Mouse (Mus musculus) liver, embryonic 12.5 days (tissue): ENCODE results near the gene Rab11b. TPM values are rescaled to one million over a fixed set of nuclear protein-coding genes. Genes with fewer than 3 reads are reported as not detected.

ENCODE experiments used
- ATAC-seq: fragments of 200-750 bp; cut with Nextera tagmentation; 2 replicates; pipeline ENCODE4 v1.8.0; 2017; ENCODE audit warnings: moderate number of reproducible peaks, mild to moderate bottlenecking, moderate library complexity
- H3K27ac ChIP-seq: fragments of 300-500 bp; sonication (generic); 2 replicates; pipeline ENCODE4 v1.5.1; 2016; ENCODE audit warnings: mild to moderate bottlenecking
- H3K27me3 ChIP-seq: fragments of 300-500 bp; sonication (generic); replicated peaks from 2 replicates; pipeline ENCODE4 v1.6.1; 2016; ENCODE audit warnings: mild to moderate bottlenecking, moderate library complexity
- H3K36me3 ChIP-seq: fragments of 300-500 bp; sonication (generic); 2 replicates; pipeline ENCODE4 v1.6.1; 2016; ENCODE audit warnings: mild to moderate bottlenecking, moderate library complexity
- H3K4me1 ChIP-seq: fragments of 300-500 bp; sonication (generic); 2 replicates; pipeline ENCODE4 v1.6.1; 2016
- H3K4me2 ChIP-seq: fragments of 300-500 bp; sonication (generic); 2 replicates; pipeline ENCODE4 v1.6.1; 2016; ENCODE audit warnings: mild to moderate bottlenecking, moderate library complexity
- H3K4me3 ChIP-seq: fragments of 300-500 bp; sonication (generic); 2 replicates; pipeline ENCODE4 v1.5.1; 2016; ENCODE audit warnings: mild to moderate bottlenecking, moderate library complexity
- H3K9ac ChIP-seq: fragments of 300-500 bp; sonication (generic); 2 replicates; pipeline ENCODE4 v1.6.1; 2016; ENCODE audit warnings: mild to moderate bottlenecking, moderate library complexity
- H3K9me3 ChIP-seq: fragments of 300-500 bp; sonication (generic); replicated peaks from 2 replicates; pipeline ENCODE4 v1.6.1; 2016; ENCODE audit warnings: mild to moderate bottlenecking, moderate library complexity
- WGBS: fragments of 180-500 bp; shearing (Covaris S2); methylation state at CpG from one replicate; pipeline ENCODE4 v1.1.7; 2016; ENCODE audit not compliant: insufficient replicate concordance; 5-methylcytosine and 5-hydroxymethylcytosine counted together
- polyA plus RNA-seq: library from polyadenylated mRNA; unstranded; fragments of >200 nt; fragmentation: Nextera tagmentation; extraction: Ambion mirVana; gene quantifications from 2 replicates; pipeline ENCODE4 v1.2.1, GENCODE M21; 2016

Rab11b gene
- polyA plus RNA-seq, 1 experiment from 2014 or later = 169 TPM

GRCm38 (mm10) chr17:33782067-33782466 is 21.7 kb upstream of the Rab11b start:
- Histone ChIP-seq H3K4me3 (peak overlapping the region; percentile 63), H3K27ac (peak overlapping the region; percentile 29; the same call in 1 of the 2 replicates), H3K9ac (peak overlapping the region; percentile 69), H3K4me1 (peaks cover 42% of the 10 kb centered on the region), H3K36me3 (peaks cover 19% of the 10 kb centered on the region), H3K4me2 (peak overlapping the region; percentile 83), H3K27me3 (0 out of 2 replicates have a peak, but pooled peaks cover 16% of the 10 kb centered on the region), H3K9me3 (no peaks in the 10 kb centered on the region)
- no peak for ATAC-seq
- 31% methylated on average over 4 of the region's 4 CpGs for WGBS

DNA sequence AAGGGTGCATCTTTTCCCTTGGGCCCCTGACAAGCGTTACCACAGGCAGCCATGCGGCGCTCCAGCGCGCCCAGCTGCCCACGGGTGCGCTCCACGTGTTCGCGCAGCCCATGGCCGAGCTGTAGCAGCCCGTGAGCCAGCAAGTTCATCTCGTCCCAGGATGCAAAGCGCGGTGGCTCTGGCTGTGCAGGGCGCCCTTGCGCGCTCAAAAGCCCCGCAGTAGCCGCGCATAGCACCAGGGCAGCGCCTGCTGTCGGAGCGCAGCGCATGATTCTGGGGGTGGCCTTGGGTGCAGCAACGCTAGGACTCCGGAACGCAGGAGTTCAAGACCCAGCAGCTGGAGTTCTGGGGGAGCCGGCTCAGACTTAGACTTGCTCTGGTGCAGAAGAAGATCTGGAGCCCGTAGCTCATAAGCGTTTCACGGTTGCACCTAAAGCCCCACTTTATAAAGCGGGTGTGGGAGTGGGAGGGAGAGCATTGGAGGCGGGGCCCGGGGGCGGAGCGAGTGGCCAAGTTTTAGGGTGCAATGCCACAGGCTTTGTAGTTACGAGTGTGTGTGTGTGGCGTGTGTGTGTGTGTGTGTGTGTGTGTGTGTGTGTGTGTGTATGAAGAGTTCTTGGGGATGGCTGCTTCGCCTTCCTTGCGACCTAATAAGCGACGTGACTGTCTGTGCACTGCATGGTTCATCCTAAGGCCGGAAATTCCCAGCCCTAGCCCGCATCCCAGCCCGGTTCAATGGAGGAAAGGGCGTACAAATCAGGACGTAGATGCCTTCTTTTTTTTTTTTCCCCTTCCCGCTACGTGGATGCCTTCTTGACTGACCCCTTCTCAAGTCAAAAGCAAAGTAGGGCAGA is 21.0 kb upstream of the Rab11b start, which contains the start of gene Angptl4:
Gene Angptl4, minus strand, starts transcription at position 707 of the 854 bp plus-strand sequence.
- Histone ChIP-seq H3K4me2 (peak within 1 kb of the TSS; percentile 83), H3K27ac (peak within 1 kb of the TSS; percentile 79), H3K9ac (peak within 1 kb of the TSS; percentile 69), H3K36me3 (peaks cover 26% of the 10 kb centered on the region), H3K27me3 (0 out of 2 replicates have a peak, but pooled peaks cover 14% of the 10 kb centered on the region), H3K4me1 (peaks cover 42% of the 10 kb centered on the region), H3K9me3 (no peaks in the 10 kb centered on the region), H3K4me3 (peak within 1 kb of the TSS; percentile 63)
- under 1% methylated on average over 50 of the region's 50 CpGs for WGBS
- ATAC-seq = peak; percentile 86

- 0 out of 2 replicates have a peak, but pooled peaks cover 7% of the 10 kb centered on the region for H3K27me3 ChIP-seq
- H3K4me2 ChIP-seq = peak overlapping the region; percentile 83
- H3K9me3 ChIP-seq = no peaks in the 10 kb centered on the region
- H3K27ac ChIP-seq = peak overlapping the region; percentile 79; the same call in 1 of the 2 replicates
- H3K9ac ChIP-seq = peak overlapping the region; percentile 69
- H3K36me3 ChIP-seq = peaks cover 36% of the 10 kb centered on the region
- ATAC-seq = no peak
- WGBS = 19% methylated on average over 5 of the region's 5 CpGs
- H3K4me3 ChIP-seq = peak overlapping the region; percentile 63
- H3K4me1 ChIP-seq = peaks cover 42% of the 10 kb centered on the region
Observed at GRCm38 (mm10) chr17:33780431-33780830, 20.1 kb upstream of the Rab11b start.

DNA sequence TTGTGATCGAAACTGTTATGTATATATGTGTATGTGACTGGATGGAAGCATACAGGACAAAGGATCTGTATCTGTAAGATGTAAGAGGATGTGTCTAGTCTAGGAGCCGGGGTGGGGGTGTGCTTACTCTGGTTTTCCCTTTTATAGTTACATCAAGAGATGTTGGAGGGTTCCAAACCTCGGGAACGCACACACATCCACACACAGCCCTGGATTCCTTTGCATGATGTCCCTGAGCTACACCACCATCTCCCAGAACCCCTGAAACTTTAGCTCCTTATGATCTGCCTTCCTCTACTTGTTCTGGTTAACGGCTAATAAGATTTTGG is 19.6 kb upstream of the Rab11b start:
- peak overlapping the region; percentile 69; the same call in 1 of the 2 replicates for H3K9ac ChIP-seq
- no peaks in the 10 kb centered on the region for H3K9me3 ChIP-seq
- 0 out of 2 replicates have a peak overlapping the region, but pooled peaks have one; percentile 79 for H3K27ac ChIP-seq
- H3K4me2 ChIP-seq = peak overlapping the region; percentile 83
- H3K4me1 ChIP-seq = peaks cover 42% of the 10 kb centered on the region
- ATAC-seq = no peak
- WGBS = 62% methylated on average over 5 of the region's 5 CpGs
- 0 out of 2 replicates have a peak, but pooled peaks cover 7% of the 10 kb centered on the region for H3K27me3 ChIP-seq
- peak overlapping the region; percentile 63 for H3K4me3 ChIP-seq
- H3K36me3 ChIP-seq = peaks cover 41% of the 10 kb centered on the region

GRCm38 (mm10) chr17:33779271-33779966 is 19.1 kb upstream of the Rab11b start:
- WGBS = 40% methylated on average over 9 of the region's 9 CpGs
- H3K4me1 ChIP-seq = peaks cover 42% of the 10 kb centered on the region
- peak overlapping the region; percentile 83 for H3K4me2 ChIP-seq
- peak overlapping the region; percentile 46 for H3K27ac ChIP-seq
- no peaks in the 10 kb centered on the region for H3K9me3 ChIP-seq
- peaks cover 46% of the 10 kb centered on the region for H3K36me3 ChIP-seq
- peak overlapping the region; percentile 18; the same call in 1 of the 2 replicates for H3K9ac ChIP-seq
- ATAC-seq = peak; percentile 8; the same call in 1 of the 2 replicates
- H3K4me3 ChIP-seq = peak overlapping the region; percentile 63
- H3K27me3 ChIP-seq = 0 out of 2 replicates have a peak, but pooled peaks cover 4% of the 10 kb centered on the region

DNA sequence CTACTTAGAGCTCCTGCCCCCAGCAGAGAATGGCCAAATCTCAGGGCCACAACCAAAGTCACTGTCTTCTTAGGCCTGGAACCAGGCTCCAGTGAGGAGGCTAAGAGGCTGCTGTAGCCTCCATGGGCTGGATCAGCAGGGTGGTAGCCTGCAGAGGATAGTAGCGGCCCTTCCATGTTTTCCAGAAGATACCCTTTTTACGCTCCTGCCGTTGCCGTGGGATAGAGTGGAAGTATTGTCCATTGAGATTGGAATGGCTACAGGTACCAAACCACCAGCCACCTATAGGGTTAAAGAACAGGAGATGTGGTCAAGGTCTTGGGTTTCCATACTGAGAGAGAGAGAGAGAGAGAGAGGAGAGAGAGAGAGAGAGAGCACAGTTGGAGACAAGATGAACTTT is 15.0 kb upstream of the Rab11b start:
- WGBS = 88% methylated on average over 4 of the region's 4 CpGs
- no peak overlapping the region for H3K9ac ChIP-seq
- H3K4me3 ChIP-seq = no peak overlapping the region
- no peaks in the 10 kb centered on the region for H3K9me3 ChIP-seq
- peaks cover 49% of the 10 kb centered on the region for H3K36me3 ChIP-seq
- peaks cover 21% of the 10 kb centered on the region for H3K4me1 ChIP-seq
- no peak overlapping the region for H3K27ac ChIP-seq
- no peak overlapping the region for H3K4me2 ChIP-seq
- ATAC-seq = no peak
- H3K27me3 ChIP-seq = peaks cover 6% of the 10 kb centered on the region; the same call in 1 of the 2 replicates

GRCm38 (mm10) chr17:33774573-33775155 is 14.3 kb upstream of the Rab11b start:
- Histone ChIP-seq H3K4me2 (no peak overlapping the region), H3K27ac (no peak overlapping the region), H3K27me3 (peaks cover 6% of the 10 kb centered on the region; the same call in 1 of the 2 replicates), H3K4me3 (no peak overlapping the region), H3K36me3 (peaks cover 49% of the 10 kb centered on the region), H3K9ac (no peak overlapping the region), H3K9me3 (no peaks in the 10 kb centered on the region), H3K4me1 (peaks cover 15% of the 10 kb centered on the region)
- ATAC-seq = no peak
- WGBS = 80% methylated on average over 8 of the region's 8 CpGs

- no peak overlapping the region for H3K9ac ChIP-seq
- H3K27me3 ChIP-seq = peaks cover 6% of the 10 kb centered on the region; the same call in 1 of the 2 replicates
- ATAC-seq = no peak
- H3K4me3 ChIP-seq = no peak overlapping the region
- H3K9me3 ChIP-seq = no peaks in the 10 kb centered on the region
- H3K4me1 ChIP-seq = peaks cover 8% of the 10 kb centered on the region
- H3K4me2 ChIP-seq = no peak overlapping the region
- H3K27ac ChIP-seq = no peak overlapping the region
- H3K36me3 ChIP-seq = peaks cover 49% of the 10 kb centered on the region
- WGBS = 77% methylated on average over 6 of the region's 6 CpGs
Observed at GRCm38 (mm10) chr17:33773871-33774572, 13.7 kb upstream of the Rab11b start.

DNA sequence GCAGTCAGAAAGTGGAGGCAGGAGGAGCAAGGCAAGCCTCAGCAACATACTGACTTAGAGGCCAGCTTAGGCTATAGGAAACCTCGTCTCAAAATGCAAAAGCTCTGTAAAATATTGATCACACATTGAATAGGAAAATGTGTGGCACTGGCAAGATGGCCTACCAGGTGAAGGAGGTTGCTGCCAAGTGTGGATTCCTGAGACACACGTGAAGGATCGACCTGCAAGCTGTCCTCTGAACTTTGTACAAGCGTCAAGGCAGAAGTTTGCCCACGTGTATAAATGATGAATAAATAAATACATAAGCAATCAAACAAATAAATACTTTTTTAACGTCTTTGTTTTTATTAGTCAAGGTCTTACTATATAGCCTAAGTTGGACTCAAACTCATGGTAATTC is 13.1 kb upstream of the Rab11b start:
- Histone ChIP-seq H3K27me3 (peaks cover 6% of the 10 kb centered on the region; the same call in 1 of the 2 replicates), H3K9ac (no peak overlapping the region), H3K36me3 (peaks cover 43% of the 10 kb centered on the region), H3K9me3 (no peaks in the 10 kb centered on the region), H3K27ac (no peak overlapping the region), H3K4me2 (no peak overlapping the region), H3K4me1 (peaks cover 3% of the 10 kb centered on the region), H3K4me3 (no peak overlapping the region)
- WGBS = 81% methylated on average over 6 of the region's 6 CpGs
- no peak for ATAC-seq

DNA sequence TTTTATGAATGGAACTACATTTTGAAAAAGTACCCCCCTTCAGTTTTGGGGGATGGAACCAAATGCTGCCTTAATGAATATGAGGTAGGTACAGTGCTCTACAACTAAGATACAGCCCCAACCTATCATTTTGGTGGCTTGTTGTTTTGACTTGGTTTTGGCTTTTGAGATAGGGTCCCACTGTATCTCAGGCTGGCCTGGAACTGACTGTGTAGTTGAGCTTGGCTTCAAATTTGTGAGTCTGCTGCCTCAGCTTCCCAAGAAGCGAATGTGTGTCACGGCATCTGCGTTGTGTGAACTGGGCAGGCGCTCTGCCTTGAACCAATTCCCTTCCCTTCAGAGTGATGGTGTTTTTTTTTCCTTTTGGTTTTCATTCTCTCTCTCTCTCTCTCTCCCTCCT is 11.3 kb upstream of the Rab11b start:
- Histone ChIP-seq H3K4me2 (no peak overlapping the region), H3K4me1 (peaks cover 2% of the 10 kb centered on the region), H3K9me3 (no peaks in the 10 kb centered on the region), H3K27me3 (peaks cover 6% of the 10 kb centered on the region), H3K27ac (no peak overlapping the region), H3K9ac (no peak overlapping the region), H3K4me3 (no peak overlapping the region), H3K36me3 (peaks cover 25% of the 10 kb centered on the region)
- ATAC-seq = no peak
- 76% methylated on average over 4 of the region's 4 CpGs for WGBS

DNA sequence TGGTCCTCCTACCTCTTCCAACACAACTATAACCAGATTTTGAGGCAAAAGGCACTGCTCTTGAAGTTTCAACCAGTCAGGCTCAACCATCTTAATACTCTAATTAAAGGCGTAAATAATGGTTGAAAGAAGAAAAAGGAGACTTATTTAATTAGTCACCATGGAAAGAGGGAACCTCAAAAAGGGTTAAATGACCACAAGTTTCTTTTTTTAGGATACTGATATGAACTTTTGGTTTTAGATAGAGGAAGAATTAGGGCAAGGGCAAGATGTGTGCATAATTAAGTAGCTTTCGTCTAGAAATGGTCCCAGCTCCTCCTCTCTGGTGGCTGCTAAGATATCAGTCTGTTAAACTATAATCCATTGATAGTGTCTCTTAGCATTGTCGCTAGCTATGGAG is 6.1 kb upstream of the Rab11b start:
- Histone ChIP-seq H3K4me3 (no peak overlapping the region), H3K4me1 (peaks cover 3% of the 10 kb centered on the region; the same call in 1 of the 2 replicates), H3K9me3 (no peaks in the 10 kb centered on the region), H3K9ac (no peak overlapping the region), H3K27ac (no peak overlapping the region), H3K36me3 (no peaks in the 10 kb centered on the region), H3K27me3 (peaks cover 5% of the 10 kb centered on the region), H3K4me2 (no peak overlapping the region)
- ATAC-seq = no peak
- WGBS = 46% methylated on average over 3 of the region's 3 CpGs
